Mouse (Mus musculus) midbrain, postnatal 0 days (tissue): ENCODE data around the gene Nup50. TPM values are rescaled to one million over a fixed set of nuclear protein-coding genes. Genes with fewer than 3 reads are reported as not detected.

Source experiments
- ATAC-seq: fragments of 200-750 bp; cut with Nextera tagmentation; 2 replicates; pipeline ENCODE4 v1.8.0; 2017; ENCODE audit warnings: moderate number of reproducible peaks, mild to moderate bottlenecking, moderate TSS enrichment, moderate library complexity; ENCODE audit not compliant: low FRiP score
- DNase-seq: peaks from one replicate; pipeline ENCODE4 v3.0.0-alpha.2; 2015; ENCODE audit warnings: low spot score
- H3K27ac ChIP-seq: fragments of 300-500 bp; sonication (generic); 2 replicates; pipeline ENCODE4 v1.5.1; 2014; ENCODE audit warnings: low read depth, mild to moderate bottlenecking, low read length, mixed read lengths
- H3K27me3 ChIP-seq: fragments of 300-500 bp; sonication (generic); 2 replicates; pipeline ENCODE4 v1.6.1; 2014; ENCODE audit warnings: low read length, control low read depth, mixed read lengths; ENCODE audit not compliant: insufficient read depth
- H3K36me3 ChIP-seq: fragments of 300-500 bp; sonication (generic); 2 replicates; pipeline ENCODE4 v1.6.1; 2014; ENCODE audit warnings: low read length, control low read depth, mixed read lengths; ENCODE audit not compliant: insufficient read depth
- H3K4me1 ChIP-seq: fragments of 300-500 bp; sonication (generic); 2 replicates; pipeline ENCODE4 v1.6.1; 2014; ENCODE audit warnings: mild to moderate bottlenecking, control low read depth, antibody characterized with exemption, low read length, mixed read lengths; ENCODE audit not compliant: insufficient read depth
- H3K4me2 ChIP-seq: fragments of 300-500 bp; sonication (generic); 2 replicates; pipeline ENCODE4 v1.6.1; 2014; ENCODE audit warnings: low read depth, mild to moderate bottlenecking, low read length, mixed read lengths; ENCODE audit not compliant: poor library complexity, severe bottlenecking
- H3K4me3 ChIP-seq: fragments of 300-500 bp; sonication (generic); 2 replicates; pipeline ENCODE4 v1.5.1; 2014; ENCODE audit warnings: low read depth, mild to moderate bottlenecking, low read length, moderate library complexity
- H3K9ac ChIP-seq: fragments of 300-500 bp; sonication (generic); replicated peaks from 2 replicates; pipeline ENCODE4 v1.6.1; 2014; ENCODE audit warnings: mild to moderate bottlenecking, low read length, moderate library complexity, mixed read lengths; ENCODE audit not compliant: poor library complexity, severe bottlenecking
- H3K9me3 ChIP-seq: fragments of 300-500 bp; sonication (generic); 2 replicates; pipeline ENCODE4 v1.6.1; 2016; ENCODE audit warnings: low read length, control low read depth
- CTCF ChIP-seq: IDR thresholded peaks from 2 replicates; pipeline ENCODE4 v1.5.1; 2016; ENCODE audit warnings: antibody characterized with exemption, mild to moderate bottlenecking
- WGBS: fragments of 180-500 bp; shearing (Covaris S2); extraction: QIAGEN DNeasy Blood & Tissue Kit; methylation state at CpG from one replicate; pipeline ENCODE4 v1.1.7; 2014; 5-methylcytosine and 5-hydroxymethylcytosine counted together
- polyA plus RNA-seq: library from polyadenylated mRNA; unstranded; fragments of >200 nt; fragmentation: Nextera tagmentation; extraction: Ambion mirVana; gene quantifications from 2 replicates; pipeline ENCODE4 v1.2.1, GENCODE M21; 2015
- total RNA-seq: library from RNA; depleted of rRNA; stranded (reverse); fragments of >200 nt; gene quantifications from 2 replicates; pipeline ENCODE4 v1.2.3, GENCODE M21; 2014

The Nup50 gene
- total and polyA plus RNA-seq, 2 experiments from 2014 or later, result 16.2 to 20.7 TPM

DNA sequence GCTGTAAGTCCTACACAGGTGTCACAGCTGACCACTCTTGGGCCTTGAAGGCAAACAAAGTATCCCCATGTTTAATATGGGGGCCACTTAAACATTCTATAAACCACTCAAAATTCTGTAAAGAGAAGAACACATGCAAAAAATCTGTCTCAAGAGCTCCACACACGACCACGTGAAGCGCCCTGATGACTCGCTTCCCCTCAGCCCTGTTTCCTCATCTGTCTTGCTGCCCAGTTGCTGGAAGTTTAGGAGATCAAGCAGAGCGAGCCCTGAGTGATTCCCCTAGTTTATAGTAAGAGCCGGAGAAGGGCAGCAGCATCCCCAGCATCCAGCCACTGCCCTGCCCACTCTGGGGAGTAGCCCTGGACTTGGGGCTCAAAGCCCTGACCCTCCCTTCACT, 36.7 kb downstream of the Nup50 start:
- DNase-seq (no peak), ATAC-seq (no peak)
- Histone ChIP-seq H3K27me3 (no peaks in the 10 kb centered on the region), H3K4me3 (no peak overlapping the region), H3K36me3 (peaks cover 20% of the 10 kb centered on the region), H3K4me1 (peaks cover 12% of the 10 kb centered on the region), H3K27ac (no peak overlapping the region), H3K9ac (no peak overlapping the region), H3K9me3 (no peaks in the 10 kb centered on the region), H3K4me2 (peak overlapping the region; percentile 35)
- 87% methylated on average over 6 of the region's 6 CpGs for WGBS
- TF ChIP-seq CTCF, result no peak

DNA sequence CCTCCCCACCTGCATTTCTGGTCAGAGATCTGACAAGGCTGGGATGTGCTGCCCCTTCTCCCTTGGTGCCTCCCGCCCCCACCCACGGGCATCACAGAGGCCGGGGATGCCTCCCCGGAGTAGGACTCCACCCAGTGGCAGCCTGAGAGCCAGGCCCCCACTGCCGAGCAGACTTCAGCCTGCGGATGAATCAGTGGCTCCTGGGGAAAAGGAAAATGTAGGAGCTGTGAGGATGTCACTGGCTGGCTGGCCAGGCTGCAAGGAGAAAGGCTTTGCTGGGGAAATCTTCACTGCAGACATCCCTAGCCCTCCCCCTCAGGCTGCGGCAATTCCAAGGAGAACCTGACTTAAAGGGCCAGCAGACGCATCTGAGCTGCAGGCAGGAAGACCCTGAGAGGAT, 37.5 kb downstream of the Nup50 start:
- peak overlapping the region; percentile 35 for H3K4me2 ChIP-seq
- 21% methylated on average over 8 of the region's 8 CpGs for WGBS
- DNase-seq, result peak; percentile 49
- H3K36me3 ChIP-seq, result peaks cover 16% of the 10 kb centered on the region
- H3K9me3 ChIP-seq, result no peaks in the 10 kb centered on the region
- ATAC-seq, result no peak
- H3K9ac ChIP-seq, result peak overlapping the region; percentile 42
- H3K27ac ChIP-seq, result peak overlapping the region; percentile 69
- peak overlapping the region; percentile 17 for H3K4me3 ChIP-seq
- peaks cover 12% of the 10 kb centered on the region for H3K4me1 ChIP-seq
- peak; percentile 47 for TF ChIP-seq CTCF
- H3K27me3 ChIP-seq, result no peaks in the 10 kb centered on the region

DNA sequence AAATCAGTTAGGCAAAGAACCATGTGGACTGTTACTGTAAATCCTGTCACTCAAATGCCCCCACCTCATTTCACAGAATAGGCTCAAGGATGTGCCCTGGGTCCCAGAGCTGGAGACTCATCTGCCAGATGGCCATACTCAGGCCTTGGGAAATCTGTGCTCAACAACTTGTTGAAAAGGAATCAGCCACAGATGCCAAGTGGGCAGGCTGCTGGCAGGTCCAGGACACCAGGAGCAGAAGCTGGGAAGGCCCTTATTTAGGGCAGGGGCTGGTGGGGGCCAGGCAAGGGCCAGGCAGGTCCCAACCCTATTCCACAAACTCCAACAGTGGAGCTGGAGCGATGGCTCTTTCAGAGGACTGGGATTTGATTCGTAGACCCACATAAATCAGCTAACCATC, 39.3 kb downstream of the Nup50 start:
- peaks cover 12% of the 10 kb centered on the region for H3K4me1 ChIP-seq
- no peak for ATAC-seq
- 95% methylated on average over 2 of the region's 2 CpGs for WGBS
- H3K27ac ChIP-seq, result no peak overlapping the region
- no peak overlapping the region for H3K4me2 ChIP-seq
- DNase-seq, result no peak
- no peaks in the 10 kb centered on the region for H3K9me3 ChIP-seq
- H3K9ac ChIP-seq, result no peak overlapping the region
- H3K4me3 ChIP-seq, result no peak overlapping the region
- H3K36me3 ChIP-seq, result peaks cover 11% of the 10 kb centered on the region; the same call in 1 of the 2 replicates
- no peak for TF ChIP-seq CTCF
- H3K27me3 ChIP-seq, result no peaks in the 10 kb centered on the region

DNA sequence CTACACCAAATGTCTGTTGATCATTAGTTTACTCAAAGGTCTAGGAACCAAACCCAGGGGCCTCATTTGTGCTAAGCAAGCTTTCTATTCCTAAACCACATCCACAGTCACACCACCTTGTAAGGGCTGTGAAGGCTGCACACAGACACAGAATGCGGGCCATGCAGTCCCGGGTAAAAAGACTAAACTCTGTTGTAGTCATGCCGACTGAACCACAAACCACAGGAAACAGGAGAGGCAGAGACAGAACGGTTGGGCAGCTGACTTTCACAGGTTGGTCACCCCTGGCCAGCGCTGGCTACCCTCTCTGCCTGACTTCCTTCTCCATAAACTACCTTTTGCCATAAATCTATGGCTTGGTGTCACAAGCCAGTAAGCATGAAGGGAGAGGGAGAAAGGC, 41.6 kb downstream of the Nup50 start:
- H3K9ac ChIP-seq, result no peak overlapping the region
- 81% methylated on average over 5 of the region's 5 CpGs for WGBS
- peaks cover 5% of the 10 kb centered on the region for H3K4me1 ChIP-seq
- no peak for DNase-seq
- no peaks in the 10 kb centered on the region for H3K9me3 ChIP-seq
- H3K4me2 ChIP-seq, result no peak overlapping the region
- no peaks in the 10 kb centered on the region for H3K27me3 ChIP-seq
- no peak for TF ChIP-seq CTCF
- H3K4me3 ChIP-seq, result no peak overlapping the region
- H3K27ac ChIP-seq, result no peak overlapping the region
- ATAC-seq, result no peak
- no peaks in the 10 kb centered on the region; the same call in 1 of the 2 replicates for H3K36me3 ChIP-seq

DNA sequence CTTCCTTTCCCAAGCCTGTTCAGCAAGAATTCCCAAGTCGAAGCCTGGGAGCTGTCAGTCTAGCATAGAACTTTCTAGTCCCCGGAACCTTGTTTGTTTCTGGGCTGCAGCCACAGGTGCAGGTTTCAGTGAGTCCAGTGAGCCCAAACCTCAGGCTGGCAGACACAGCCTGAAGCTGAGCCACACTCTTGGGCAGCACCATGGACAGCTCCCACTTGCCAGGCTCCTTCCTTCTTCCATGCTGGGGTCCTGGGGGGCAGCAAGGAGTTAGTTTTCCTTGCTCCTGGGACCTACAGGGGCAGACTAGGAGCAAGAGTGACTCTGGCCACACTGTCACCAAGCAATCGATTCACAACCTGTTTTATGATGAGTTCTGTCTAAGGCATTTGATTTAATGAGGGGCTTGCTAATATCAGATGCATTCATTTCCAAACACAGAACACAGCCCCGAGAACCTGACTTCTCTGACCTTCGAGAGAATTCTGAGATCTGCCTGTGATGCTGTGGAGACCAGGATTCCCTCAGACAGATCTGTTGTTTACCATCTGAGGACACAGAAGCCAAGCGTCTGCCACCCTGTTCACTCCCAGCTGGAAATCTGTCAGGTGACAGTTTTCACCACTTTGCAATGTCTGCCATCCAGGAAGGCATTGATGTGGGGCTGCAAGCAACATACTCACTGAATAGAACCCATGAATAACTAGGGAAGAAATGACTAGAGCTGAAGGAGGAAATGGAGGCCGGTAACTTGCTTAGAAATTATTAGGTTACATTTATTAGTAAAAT, 42.6 kb downstream of the Nup50 start:
- no peak overlapping the region for H3K27ac ChIP-seq
- H3K9me3 ChIP-seq, result no peaks in the 10 kb centered on the region
- no peak for ATAC-seq
- no peak for TF ChIP-seq CTCF
- DNase-seq, result no peak
- no peak overlapping the region for H3K9ac ChIP-seq
- no peak overlapping the region for H3K4me3 ChIP-seq
- no peaks in the 10 kb centered on the region for H3K27me3 ChIP-seq
- peaks cover 1% of the 10 kb centered on the region for H3K4me1 ChIP-seq
- 60% methylated on average over 7 of the region's 7 CpGs for WGBS
- no peak overlapping the region for H3K4me2 ChIP-seq
- H3K36me3 ChIP-seq, result peaks cover 3% of the 10 kb centered on the region; the same call in 1 of the 2 replicates

DNA sequence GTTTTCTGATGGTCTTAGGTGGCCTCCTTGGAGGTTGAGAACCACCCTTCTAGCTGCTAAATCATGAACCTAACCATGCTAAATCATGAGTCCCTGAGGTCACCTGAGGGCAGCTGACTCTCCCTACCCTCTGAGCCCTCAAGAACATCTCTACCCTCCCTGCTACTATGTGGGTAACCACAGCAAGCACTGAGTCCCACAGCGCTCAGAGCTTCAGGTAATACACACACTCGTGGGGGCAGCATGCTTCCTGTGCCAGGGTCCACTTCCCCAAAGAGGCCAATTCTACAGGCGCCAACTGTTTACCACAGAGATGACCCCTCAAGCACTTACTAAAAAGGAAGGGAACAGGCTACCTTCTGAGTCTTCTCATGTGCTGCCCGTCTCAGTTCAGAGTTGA, 45.3 kb downstream of the Nup50 start:
- no peaks in the 10 kb centered on the region for H3K9me3 ChIP-seq
- peaks cover 2% of the 10 kb centered on the region; the same call in 1 of the 2 replicates for H3K4me1 ChIP-seq
- no peak for TF ChIP-seq CTCF
- ATAC-seq (no peak), DNase-seq (no peak)
- H3K9ac ChIP-seq, result no peak overlapping the region
- no peaks in the 10 kb centered on the region for H3K27me3 ChIP-seq
- peaks cover 3% of the 10 kb centered on the region; the same call in 1 of the 2 replicates for H3K36me3 ChIP-seq
- WGBS, result 90% methylated on average over 4 of the region's 4 CpGs
- H3K27ac ChIP-seq, result no peak overlapping the region
- H3K4me3 ChIP-seq, result no peak overlapping the region
- no peak overlapping the region for H3K4me2 ChIP-seq
